Mouse (Mus musculus): Measurements from ENCODE around the gene Plekho2. TPM values are rescaled to one million over a fixed set of nuclear protein-coding genes. Genes with fewer than 3 reads are reported as not detected.

Plekho2 gene
- polyA plus RNA-seq (2015; fragmentation: Nextera tagmentation; extraction: Ambion mirVana), result 11.3 and 11.9 TPM in 2 replicates

DNA sequence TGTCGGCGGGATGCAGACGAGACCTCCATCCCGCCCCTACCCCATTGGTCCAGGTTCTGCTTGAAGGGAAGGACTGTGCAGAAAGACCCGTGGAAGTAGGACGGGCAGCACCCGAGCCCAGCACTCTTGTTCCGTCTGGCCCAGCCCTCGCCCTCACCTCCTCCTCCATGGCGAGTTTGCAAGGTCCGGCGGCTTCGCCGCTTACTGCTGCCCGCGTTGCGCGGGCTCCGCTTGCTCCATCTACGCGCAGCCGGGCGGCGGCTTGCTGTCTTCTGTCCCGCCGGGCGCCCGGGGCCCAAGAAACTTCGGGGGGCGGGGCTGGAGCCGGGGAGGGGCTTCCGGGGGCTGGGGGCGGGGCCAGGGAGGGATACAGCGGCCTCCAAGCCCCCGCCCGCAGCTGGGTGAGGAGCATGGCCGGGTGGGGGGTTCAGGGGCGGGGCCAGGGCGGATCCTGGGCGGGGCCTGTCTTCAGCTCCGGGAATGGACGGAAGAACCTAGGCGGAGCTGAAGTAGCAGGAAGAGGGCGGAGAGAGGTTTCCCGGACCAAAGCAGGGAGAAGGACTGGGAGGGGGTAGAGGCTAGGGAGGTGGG is at the start of gene Plekho2:
Gene Plekho2 (minus strand): TSS at position 260 of the 591 bp plus-strand sequence.
- Histone ChIP-seq H3K4me2 (ENCODE audit: low read depth, low read length) (peak within 1 kb of the TSS; percentile 88), H3K4me1 (ENCODE audit: control insufficient read depth, insufficient read depth, low read length) (peaks cover 28% of the 10 kb centered on the region), H3K27ac (ENCODE audit: low read length) (peak within 1 kb of the TSS; percentile 77), H3K4me3 (ENCODE audit: low read length) (peak within 1 kb of the TSS; percentile 71), H3K9ac (ENCODE audit: low read depth, low read length) (peak within 1 kb of the TSS; percentile 75), H3K27me3 (replicated peaks; ENCODE audit: control insufficient read depth, insufficient read depth, low read length) (no peaks in the 10 kb centered on the region), H3K9me3 (ENCODE audit: control insufficient read depth, low read length) (no peaks in the 10 kb centered on the region), H3K36me3 (ENCODE audit: control insufficient read depth, insufficient read depth, low read length) (no peaks in the 10 kb centered on the region)
- under 1% methylated on average over 43 of the region's 45 CpGs for WGBS
- peak; percentile 87 for ATAC-seq

GRCm38 (mm10) chr9:65629025-65629766 is 49.4 kb upstream of the Plekho2 start, which contains the start of gene Rbpms2:
Gene Rbpms2 (plus strand): TSS chr9:65629648.
- Histone ChIP-seq H3K4me3 (ENCODE audit: low read length) (peak within 1 kb of the TSS; percentile 79), H3K4me1 (ENCODE audit: control insufficient read depth, insufficient read depth, low read length) (peaks cover 14% of the 10 kb centered on the region), H3K36me3 (ENCODE audit: control insufficient read depth, insufficient read depth, low read length) (no peaks in the 10 kb centered on the region), H3K4me2 (ENCODE audit: low read depth, low read length) (peak within 1 kb of the TSS; percentile 99), H3K27me3 (replicated peaks; ENCODE audit: control insufficient read depth, insufficient read depth, low read length) (peaks cover 17% of the 10 kb centered on the region), H3K27ac (ENCODE audit: low read length) (peak within 1 kb of the TSS; percentile 70), H3K9me3 (ENCODE audit: control insufficient read depth, low read length) (no peaks in the 10 kb centered on the region), H3K9ac (ENCODE audit: low read depth, low read length) (peak within 1 kb of the TSS; percentile 76)
- ATAC-seq, result no peak
- 2% methylated on average over 39 of the region's 40 CpGs for WGBS

DNA sequence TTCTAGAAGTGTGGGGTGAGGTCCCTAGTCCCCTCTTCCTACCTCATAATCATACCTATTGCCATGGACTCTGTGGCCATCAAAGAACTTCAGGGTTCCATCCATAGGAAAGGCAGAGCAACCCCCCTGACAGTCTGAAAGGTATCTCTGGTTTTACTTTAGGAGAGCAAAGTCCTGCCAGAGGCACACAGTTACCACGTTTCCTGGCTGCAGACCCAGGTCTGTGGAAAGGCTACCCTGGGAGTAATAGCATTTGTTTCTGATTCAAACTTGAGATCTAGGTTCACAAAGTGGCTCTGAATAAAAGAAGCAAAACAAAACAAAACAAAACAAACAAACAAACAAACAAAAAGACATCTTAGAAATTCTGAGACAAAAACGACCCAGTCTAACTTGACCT is 44.4 kb upstream of the Plekho2 start:
- WGBS, result 67% methylated on average over 2 of the region's 2 CpGs
- Histone ChIP-seq H3K4me3 (ENCODE audit: low read length) (no peak overlapping the region), H3K9me3 (ENCODE audit: control insufficient read depth, low read length) (no peaks in the 10 kb centered on the region), H3K27ac (ENCODE audit: low read length) (no peak overlapping the region), H3K27me3 (replicated peaks; ENCODE audit: control insufficient read depth, insufficient read depth, low read length) (peaks cover 8% of the 10 kb centered on the region), H3K4me1 (ENCODE audit: control insufficient read depth, insufficient read depth, low read length) (peaks cover 6% of the 10 kb centered on the region), H3K9ac (ENCODE audit: low read depth, low read length) (no peak overlapping the region), H3K4me2 (ENCODE audit: low read depth, low read length) (no peak overlapping the region), H3K36me3 (ENCODE audit: control insufficient read depth, insufficient read depth, low read length) (no peaks in the 10 kb centered on the region)
- no peak for ATAC-seq

- ATAC-seq, result no peak
- Histone ChIP-seq H3K36me3 (ENCODE audit: control insufficient read depth, insufficient read depth, low read length) (no peaks in the 10 kb centered on the region), H3K4me2 (ENCODE audit: low read depth, low read length) (no peak overlapping the region), H3K4me3 (ENCODE audit: low read length) (no peak overlapping the region), H3K4me1 (ENCODE audit: control insufficient read depth, insufficient read depth, low read length) (no peaks in the 10 kb centered on the region), H3K9me3 (ENCODE audit: control insufficient read depth, low read length) (no peaks in the 10 kb centered on the region), H3K27me3 (replicated peaks; ENCODE audit: control insufficient read depth, insufficient read depth, low read length) (no peaks in the 10 kb centered on the region; the same call in 1 of the 2 replicates), H3K27ac (ENCODE audit: low read length) (no peak overlapping the region), H3K9ac (ENCODE audit: low read depth, low read length) (no peak overlapping the region)
- WGBS, result 91% methylated on average over 5 of the region's 5 CpGs
These were observed 43.0 kb upstream of the Plekho2 start for GRCm38 (mm10) chr9:65622826-65623225.

DNA sequence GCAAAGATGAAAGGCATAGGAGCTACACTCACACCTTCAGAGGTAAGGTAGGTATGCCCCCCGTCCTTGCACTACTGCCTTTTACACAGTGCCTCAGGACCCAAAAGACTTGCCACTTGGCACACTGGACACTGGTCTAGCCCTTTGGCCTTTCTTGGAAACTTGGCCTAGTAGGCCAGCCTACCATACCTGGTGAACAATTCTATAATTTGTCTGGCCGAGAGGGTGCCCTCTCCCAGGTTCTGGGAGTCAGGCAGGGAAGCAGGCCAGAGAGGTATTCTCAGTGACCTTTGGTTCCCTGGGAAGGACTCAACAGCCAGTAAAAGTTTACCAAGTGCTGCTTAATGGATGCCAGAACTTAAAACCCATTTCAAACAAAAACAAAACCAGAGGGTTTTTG is 41.8 kb upstream of the Plekho2 start:
- Histone ChIP-seq H3K4me3 (ENCODE audit: low read length) (no peak overlapping the region), H3K9me3 (ENCODE audit: control insufficient read depth, low read length) (no peaks in the 10 kb centered on the region), H3K4me2 (ENCODE audit: low read depth, low read length) (no peak overlapping the region), H3K27ac (ENCODE audit: low read length) (no peak overlapping the region), H3K4me1 (ENCODE audit: control insufficient read depth, insufficient read depth, low read length) (no peaks in the 10 kb centered on the region), H3K9ac (ENCODE audit: low read depth, low read length) (no peak overlapping the region), H3K36me3 (ENCODE audit: control insufficient read depth, insufficient read depth, low read length) (no peaks in the 10 kb centered on the region), H3K27me3 (replicated peaks; ENCODE audit: control insufficient read depth, insufficient read depth, low read length) (no peaks in the 10 kb centered on the region)
- WGBS, result 79% methylated on average over 2 of the region's 2 CpGs
- no peak for ATAC-seq

DNA sequence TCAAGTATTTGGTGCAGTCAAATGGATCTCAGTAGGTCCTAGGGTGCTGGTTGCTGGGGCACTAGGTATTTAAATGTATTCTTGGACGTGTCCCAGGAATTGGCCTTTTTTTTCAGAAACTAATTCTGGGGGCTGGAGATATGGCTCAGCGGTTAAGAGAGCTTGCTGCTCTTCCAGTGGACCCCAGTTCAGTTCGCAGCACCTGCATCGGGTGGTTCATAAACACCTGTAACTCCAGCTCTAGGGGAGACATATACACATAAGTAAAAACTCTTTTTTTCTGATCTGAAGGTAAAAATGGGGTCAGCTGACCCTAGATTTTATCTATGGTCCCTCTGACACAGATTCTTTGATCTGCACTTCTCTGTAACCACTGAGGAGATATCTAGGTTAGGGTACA is 41.4 kb upstream of the Plekho2 start:
- 90% methylated on average over 4 of the region's 4 CpGs for WGBS
- Histone ChIP-seq H3K9me3 (ENCODE audit: control insufficient read depth, low read length) (no peaks in the 10 kb centered on the region), H3K27me3 (replicated peaks; ENCODE audit: control insufficient read depth, insufficient read depth, low read length) (no peaks in the 10 kb centered on the region), H3K4me1 (ENCODE audit: control insufficient read depth, insufficient read depth, low read length) (no peaks in the 10 kb centered on the region), H3K27ac (ENCODE audit: low read length) (no peak overlapping the region), H3K9ac (ENCODE audit: low read depth, low read length) (no peak overlapping the region), H3K4me2 (ENCODE audit: low read depth, low read length) (no peak overlapping the region), H3K4me3 (ENCODE audit: low read length) (no peak overlapping the region), H3K36me3 (ENCODE audit: control insufficient read depth, insufficient read depth, low read length) (no peaks in the 10 kb centered on the region)
- no peak for ATAC-seq

GRCm38 (mm10) chr9:65619311-65619710 is 39.5 kb upstream of the Plekho2 start:
- Histone ChIP-seq H3K4me1 (ENCODE audit: control insufficient read depth, insufficient read depth, low read length) (no peaks in the 10 kb centered on the region), H3K4me3 (ENCODE audit: low read length) (no peak overlapping the region), H3K9me3 (ENCODE audit: control insufficient read depth, low read length) (no peaks in the 10 kb centered on the region), H3K36me3 (ENCODE audit: control insufficient read depth, insufficient read depth, low read length) (no peaks in the 10 kb centered on the region), H3K27ac (ENCODE audit: low read length) (no peak overlapping the region), H3K9ac (ENCODE audit: low read depth, low read length) (no peak overlapping the region), H3K4me2 (ENCODE audit: low read depth, low read length) (no peak overlapping the region), H3K27me3 (replicated peaks; ENCODE audit: control insufficient read depth, insufficient read depth, low read length) (no peaks in the 10 kb centered on the region)
- WGBS, result 66% methylated on average over 3 of the region's 3 CpGs
- ATAC-seq, result no peak

DNA sequence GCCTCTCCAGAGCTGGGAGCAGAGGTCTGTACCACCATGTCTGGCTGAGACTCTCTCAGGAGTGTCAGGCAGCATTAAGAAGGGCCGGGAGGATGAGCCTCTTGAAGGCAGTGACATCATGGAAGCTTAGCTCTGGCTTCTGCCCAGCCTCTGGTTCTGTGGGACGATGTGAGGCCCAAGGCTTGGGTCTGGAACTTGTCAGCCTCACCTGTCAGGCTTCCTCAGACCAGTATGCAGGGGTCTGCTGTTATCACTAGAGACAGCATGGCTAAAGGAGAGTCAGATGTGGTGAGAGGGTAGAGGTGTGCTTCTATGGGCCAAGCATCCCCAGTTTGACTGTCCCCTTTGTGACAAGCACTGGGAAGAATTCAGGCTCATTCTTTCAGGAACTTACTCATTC is 33.3 kb upstream of the Plekho2 start:
- H3K9ac ChIP-seq (ENCODE audit: low read depth, low read length), result no peak overlapping the region
- WGBS, result 42% methylated on average over 2 of the region's 2 CpGs

DNA sequence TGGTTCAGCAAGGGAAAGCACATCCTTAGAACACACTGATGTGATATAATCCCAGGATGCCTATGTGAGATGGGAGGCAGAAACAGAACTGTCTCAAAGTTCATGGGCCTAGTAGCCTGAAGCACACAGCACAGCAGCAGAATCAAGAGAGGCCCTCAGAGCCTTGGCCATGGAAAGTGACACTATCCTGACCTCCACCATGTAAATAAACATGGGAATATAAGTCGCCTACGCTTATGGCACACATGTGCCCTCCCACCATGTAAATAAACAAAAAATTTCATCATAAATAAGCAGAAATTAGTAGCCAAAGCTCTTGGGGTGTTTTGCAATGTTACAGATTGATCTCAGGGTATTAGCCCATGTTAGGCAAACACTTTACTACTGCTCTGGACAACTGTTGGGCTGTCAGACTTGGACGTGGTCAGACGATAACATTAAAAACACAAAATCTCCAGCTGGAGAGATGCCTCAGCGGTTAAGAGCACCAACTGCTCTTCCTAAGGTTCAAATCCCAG is 32.2 kb upstream of the Plekho2 start:
- Histone ChIP-seq H3K9ac (ENCODE audit: low read depth, low read length) (no peak overlapping the region), H3K9me3 (ENCODE audit: control insufficient read depth, low read length) (no peaks in the 10 kb centered on the region), H3K4me3 (ENCODE audit: low read length) (no peak overlapping the region), H3K4me1 (ENCODE audit: control insufficient read depth, insufficient read depth, low read length) (no peaks in the 10 kb centered on the region), H3K27ac (ENCODE audit: low read length) (no peak overlapping the region), H3K4me2 (ENCODE audit: low read depth, low read length) (no peak overlapping the region), H3K27me3 (replicated peaks; ENCODE audit: control insufficient read depth, insufficient read depth, low read length) (no peaks in the 10 kb centered on the region), H3K36me3 (ENCODE audit: control insufficient read depth, insufficient read depth, low read length) (no peaks in the 10 kb centered on the region)
- 65% methylated on average over 5 of the region's 5 CpGs for WGBS
- ATAC-seq, result no peak

More for the DNA sequence above, 33.3 kb upstream of the Plekho2 start:
- Histone ChIP-seq H3K4me1 (ENCODE audit: control insufficient read depth, insufficient read depth, low read length) (no peaks in the 10 kb centered on the region), H3K27me3 (replicated peaks; ENCODE audit: control insufficient read depth, insufficient read depth, low read length) (no peaks in the 10 kb centered on the region), H3K36me3 (ENCODE audit: control insufficient read depth, insufficient read depth, low read length) (no peaks in the 10 kb centered on the region), H3K9me3 (ENCODE audit: control insufficient read depth, low read length) (no peaks in the 10 kb centered on the region), H3K4me3 (ENCODE audit: low read length) (no peak overlapping the region), H3K27ac (ENCODE audit: low read length) (no peak overlapping the region), H3K4me2 (ENCODE audit: low read depth, low read length) (no peak overlapping the region)
- ATAC-seq, result no peak; the same call in 1 of the 2 replicates

Data from intestine, embryonic 16.5 days (tissue).